Mouse (Mus musculus): ENCODE data around the gene Aloxe3.

DNA sequence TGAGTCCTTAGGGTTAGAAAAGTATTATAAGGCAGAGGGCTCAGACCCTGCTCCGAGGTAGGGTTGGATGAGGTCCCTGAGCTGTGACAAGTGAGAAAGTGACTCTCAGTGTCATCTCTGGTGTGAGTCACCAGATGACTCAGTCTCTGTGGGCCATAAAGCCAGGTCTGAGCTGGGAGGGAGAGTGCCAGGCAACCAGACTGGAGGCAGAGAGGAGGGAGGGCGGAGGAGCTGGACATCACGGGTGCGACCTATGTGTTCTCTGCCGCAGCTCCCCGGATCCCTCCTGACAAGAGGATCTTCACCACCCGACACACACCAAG, 23.3 kb upstream of the Aloxe3 start:
- no peak for TF ChIP-seq GATA1 (IDR thresholded peaks at IDR 0.05; ENCODE audit: low read length)
- TF ChIP-seq TAL1 (IDR thresholded peaks at IDR 0.05; ENCODE audit: low read length): no peak

Data from erythroblast, embryonic 14.5 days (primary cell).